Mouse (Mus musculus): ENCODE results near the gene Tbx5.

Gene Tbx5

DNA sequence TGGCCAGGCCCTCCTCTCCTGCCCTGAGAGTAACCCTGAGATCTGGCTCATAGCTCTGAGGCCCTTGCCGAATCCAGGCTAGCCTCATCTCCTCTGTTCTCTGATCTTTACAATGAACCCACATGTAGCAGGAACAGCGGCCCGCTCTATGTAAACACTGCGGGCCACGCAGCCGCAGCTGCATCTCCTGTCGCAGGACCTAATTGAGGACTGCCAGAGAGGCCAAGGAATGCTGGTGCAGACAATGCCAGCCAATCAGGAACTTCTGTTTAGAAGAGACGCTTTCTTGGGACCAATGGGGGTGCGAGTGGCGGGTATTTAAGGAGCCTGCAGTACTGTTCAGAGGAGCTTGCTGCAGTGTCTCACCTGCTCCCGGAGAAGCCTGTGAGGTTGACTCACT is 89.8 kb downstream of the Tbx5 start:
- in situ Hi-C loops (cut with MboI; ENCODE audit: unreplicated experiment in 2 of 2), result no loop called here

All from v-Abl transformed pro-B cells (cell line).